Mouse (Mus musculus) heart, postnatal 0 days (tissue): ENCODE measurements at regions not wholly inside any gene's neighbourhood (a gene's known extent, or its start where the extent isn't known, plus 50 kb on each side); places are given as distances from the start of the nearest gene placed in this dataset.

Source experiments
- ATAC-seq: fragments of 200-750 bp; cut with Nextera tagmentation; 2 replicates; pipeline ENCODE4 v1.8.0; 2017; ENCODE audit warnings: low read depth, moderate number of reproducible peaks, moderate library complexity; ENCODE audit not compliant: insufficient read depth
- DNase-seq: peaks from one replicate; pipeline ENCODE4 v3.0.0-alpha.2; 2016; ENCODE audit warnings: low spot score
- H3K27ac ChIP-seq: fragments of 300-500 bp; sonication (generic); 2 replicates; pipeline ENCODE4 v1.5.1; 2014; ENCODE audit warnings: low read depth, mild to moderate bottlenecking
- H3K27me3 ChIP-seq: fragments of 300-500 bp; sonication (generic); 2 replicates; pipeline ENCODE4 v1.6.1; 2014; ENCODE audit warnings: low read length, mixed read lengths; ENCODE audit not compliant: control insufficient read depth, insufficient read depth
- H3K36me3 ChIP-seq: fragments of 300-500 bp; sonication (generic); replicated peaks from 2 replicates; pipeline ENCODE4 v1.6.1; 2014; ENCODE audit warnings: low read length, mixed read lengths; ENCODE audit not compliant: control insufficient read depth, insufficient read depth
- H3K4me1 ChIP-seq: fragments of 300-500 bp; sonication (generic); 2 replicates; pipeline ENCODE4 v1.6.1; 2014; ENCODE audit warnings: antibody characterized with exemption; ENCODE audit not compliant: control insufficient read depth, insufficient read depth
- H3K4me2 ChIP-seq: fragments of 300-500 bp; sonication (generic); 2 replicates; pipeline ENCODE4 v1.6.1; 2014; ENCODE audit warnings: low read depth, mild to moderate bottlenecking, low read length, moderate library complexity
- H3K4me3 ChIP-seq: fragments of 300-500 bp; sonication (generic); 2 replicates; pipeline ENCODE4 v1.5.1; 2014; ENCODE audit warnings: low read depth, low read length
- H3K9ac ChIP-seq: fragments of 300-500 bp; sonication (generic); replicated peaks from 2 replicates; pipeline ENCODE4 v1.6.1; 2014; ENCODE audit warnings: low read depth, low read length, mixed read lengths
- H3K9me3 ChIP-seq: fragments of 300-500 bp; sonication (generic); replicated peaks from 2 replicates; pipeline ENCODE4 v1.6.1; 2016; ENCODE audit warnings: low read length; ENCODE audit not compliant: control insufficient read depth
- CTCF ChIP-seq: IDR thresholded peaks from 2 replicates; pipeline ENCODE4 v1.5.1; 2016; ENCODE audit warnings: antibody characterized with exemption, control low read depth, low read depth
- EP300 ChIP-seq: IDR thresholded peaks from 2 replicates; pipeline ENCODE4 v1.6.1; 2016; ENCODE audit warnings: antibody characterized with exemption, low read depth
- WGBS: fragments of 180-500 bp; shearing (Covaris S2); extraction: QIAGEN DNeasy Blood & Tissue Kit; methylation state at CpG from one replicate; pipeline ENCODE4 v1.1.7; 2014; 5-methylcytosine and 5-hydroxymethylcytosine counted together

- Histone ChIP-seq H3K36me3 (no peaks in the 10 kb centered on the region), H3K27ac (no peak overlapping the region), H3K9ac (no peak overlapping the region), H3K4me3 (no peak overlapping the region), H3K4me1 (peaks cover 9% of the 10 kb centered on the region), H3K4me2 (no peak overlapping the region), H3K9me3 (no peaks in the 10 kb centered on the region), H3K27me3 (no peaks in the 10 kb centered on the region)
- TF ChIP-seq EP300 (no peak), CTCF (no peak)
- DNase-seq (no peak), ATAC-seq (no peak)
- 51% methylated on average over 4 of the region's 4 CpGs for WGBS
Measured at GRCm38 (mm10) chr5:24264151-24264550, 87.3 kb downstream of the Kcnh2 start.

- no peak overlapping the region for H3K4me3 ChIP-seq
- no peak for ATAC-seq
- peaks cover 9% of the 10 kb centered on the region for H3K4me1 ChIP-seq
- no peak overlapping the region for H3K4me2 ChIP-seq
- WGBS = 90% methylated on average over 3 of the region's 3 CpGs
- peak overlapping the region; percentile 83; the same call in 1 of the 2 replicates for H3K27ac ChIP-seq
- H3K9me3 ChIP-seq = no peaks in the 10 kb centered on the region
- H3K27me3 ChIP-seq = no peaks in the 10 kb centered on the region
- no peaks in the 10 kb centered on the region for H3K36me3 ChIP-seq
- DNase-seq = no peak
- no peak overlapping the region for H3K9ac ChIP-seq
- TF ChIP-seq EP300 = no peak
- TF ChIP-seq CTCF = no peak
Measured at GRCm38 (mm10) chr5:24265431-24265830, 86.0 kb downstream of the Kcnh2 start.

GRCm38 (mm10) chr5:24266344-24267295, 84.8 kb downstream of the Kcnh2 start:
- Histone ChIP-seq H3K27me3 (no peaks in the 10 kb centered on the region), H3K36me3 (no peaks in the 10 kb centered on the region), H3K4me1 (peaks cover 9% of the 10 kb centered on the region), H3K4me2 (peak overlapping the region; percentile 54), H3K9ac (no peak overlapping the region), H3K9me3 (no peaks in the 10 kb centered on the region), H3K27ac (peak overlapping the region; percentile 83), H3K4me3 (peak overlapping the region; percentile 21)
- 2% methylated on average over 16 of the region's 16 CpGs for WGBS
- peak; percentile 93 for DNase-seq
- TF ChIP-seq CTCF = peak; percentile 91
- 0 out of 2 replicates have a peak, but pooled peaks have one; percentile 53 for TF ChIP-seq EP300
- ATAC-seq = peak; percentile 90
